9 mouse cellular contexts compared by ENCODE assay signal in genomic region chr17:28580396-28580795, GRCm38 (mm10). TPM values are rescaled to one million over a fixed set of nuclear protein-coding genes. Genes with fewer than 3 reads are reported as not detected.
DNase-seq lines count a peak whose midpoint lies in the region; ATAC-seq and TF ChIP-seq lines count a peak whose summit lies in the region.
"Had no signal": no experiment of that assay in that cellular context is flagged by ENCODE, and none has a peak within 500 bp of the region (broad histone marks: within the 10 kb centered on the region; RNA-seq: fewer than 3 reads in every experiment).

No protein-coding gene starts in this region.

- no peak overlapping the region for H3K4me3 ChIP-seq in liver, embryonic 13.5 days (replicated peaks)
- H3K4me3 ChIP-seq in cerebellum, adult 2 months (replicated peaks; ENCODE audit: insufficient read depth, low read depth, low read length), result no peak overlapping the region

- H3K4me2 ChIP-seq in liver, embryonic 13.5 days, result no peak overlapping the region

- no peak overlapping the region for H3K27ac ChIP-seq in liver, embryonic 13.5 days
- no peak overlapping the region for H3K27ac ChIP-seq in cerebellum, adult 2 months (ENCODE audit: insufficient read depth, low read length)

- WGBS in liver, embryonic 13.5 days (ENCODE audit: insufficient replicate concordance), result 5% methylated on average over 9 of the region's 9 CpGs
- 12% methylated on average over 9 of the region's 9 CpGs for WGBS in cerebellum, adult 2 months

- H3K27me3 ChIP-seq in liver, embryonic 13.5 days, result no peaks in the 10 kb centered on the region
- H3K27me3 ChIP-seq in cerebellum, adult 2 months (ENCODE audit: control insufficient read depth, insufficient read depth, low read length), result no peaks in the 10 kb centered on the region

- TF ChIP-seq POLR2A in cerebellum, adult 2 months (IDR thresholded peaks at IDR 0.05; ENCODE audit: borderline replicate concordance, insufficient read depth, low read length), result no peak

- H3K36me3 ChIP-seq in liver, embryonic 13.5 days, result no peaks in the 10 kb centered on the region

- H3K9ac ChIP-seq in liver, embryonic 13.5 days, result no peak overlapping the region

- ATAC-seq in liver, embryonic 13.5 days (ENCODE audit: low read depth), result no peak

- DNase-seq in spleen, postnatal 4 days (ENCODE audit: low spot score in 2 of 2), result peak; percentile 50 to 85
- no peak for DNase-seq in spleen, adult 12 weeks (ENCODE audit: low spot score)
- peak; percentile 42 for DNase-seq in adrenal gland, adult 8-10 months
- DNase-seq in heart, postnatal 4 days, result peak; percentile 84
- DNase-seq in liver, embryonic 13.5 days, result peak; percentile 43
- DNase-seq in ovary, postnatal 36 days (ENCODE audit: low spot score), result peak; percentile 74
- DNase-seq in cerebellum, adult 2 months, result no peak

- H3K9me3 ChIP-seq in liver, embryonic 13.5 days (replicated peaks), result no peaks in the 10 kb centered on the region

- no peak for TF ChIP-seq CTCF in cerebellum, adult 2 months (IDR thresholded peaks at IDR 0.05; ENCODE audit: borderline replicate concordance, insufficient read depth, low read depth, low read length)

- peaks cover 5% of the 10 kb centered on the region; the same call in 1 of the 2 replicates for H3K4me1 ChIP-seq in liver, embryonic 13.5 days (replicated peaks)
- no peaks in the 10 kb centered on the region for H3K4me1 ChIP-seq in cerebellum, adult 2 months (ENCODE audit: control insufficient read depth, insufficient read depth, low read length)

RNA-seq across cellular contexts. Expression of gene Lhfpl5, which starts 5.0 kb away (rescaled TPM):
- 1 to 10 TPM; 2.6 to 6.7 (median 4.2) TPM for total RNA-seq in adrenal gland, adult 8-10 months (2022)
- not detected for total RNA-seq in heart, postnatal 4 days (2021)
- polyA plus RNA-seq in liver, embryonic 13.5 days (2015; fragmentation: Nextera tagmentation; extraction: Ambion mirVana), result 0.17 TPM in 1 of 2 replicates, not detected in the other
- polyA plus RNA-seq in cerebellum, adult 2 months (2012; rRNA removed), result 17.8 and 20.4 TPM in 2 replicates
- polyA plus RNA-seq: gonadal fat pad, adult 2 months had no signal

RNA-seq across cellular contexts. Expression of gene Clps, which starts 19.8 kb away (rescaled TPM):
- total RNA-seq in adrenal gland, adult 8-10 months (2022), result not detected
- total RNA-seq in heart, postnatal 4 days (2021), result not detected
- polyA plus RNA-seq in liver, embryonic 13.5 days (2015; fragmentation: Nextera tagmentation; extraction: Ambion mirVana), result 3.2 and 3.4 TPM in 2 replicates
- polyA plus RNA-seq in cerebellum, adult 2 months (2012; rRNA removed), result 0.28 TPM in 1 of 2 replicates, not detected in the other

RNA-seq across cellular contexts. Expression of gene Clpsl2, which starts 31.2 kb away (rescaled TPM):
- total RNA-seq in adrenal gland, adult 8-10 months (2022), result not detected
- not detected for total RNA-seq in heart, postnatal 4 days (2021)
- polyA plus RNA-seq in liver, embryonic 13.5 days (2015; fragmentation: Nextera tagmentation; extraction: Ambion mirVana), result not detected in 2 replicates
- polyA plus RNA-seq in cerebellum, adult 2 months (2012; rRNA removed), result not detected in 2 replicates
- polyA plus RNA-seq: small intestine, adult 2 months had no signal

RNA-seq across cellular contexts. Expression of gene Srpk1, which starts 42.1 kb away (rescaled TPM):
- total RNA-seq in adrenal gland, adult 8-10 months (2022), result 10 to 100 TPM; 68.4 to 81.5 (median 72.8) TPM
- 10 to 100 TPM; 54.3 to 55.2 TPM for total RNA-seq in heart, postnatal 4 days (2021)
- polyA plus RNA-seq in liver, embryonic 13.5 days (2015; fragmentation: Nextera tagmentation; extraction: Ambion mirVana), result 54.3 and 57.7 TPM in 2 replicates
- polyA plus RNA-seq in cerebellum, adult 2 months (2012; rRNA removed), result 45.9 and 47.5 TPM in 2 replicates

RNA-seq across cellular contexts. Expression of gene Armc12, which starts 49.8 kb away (rescaled TPM):
- total RNA-seq in adrenal gland, adult 8-10 months (2022), result not detected
- total RNA-seq in heart, postnatal 4 days (2021), result not detected
- not detected in 2 replicates for polyA plus RNA-seq in liver, embryonic 13.5 days (2015; fragmentation: Nextera tagmentation; extraction: Ambion mirVana)
- polyA plus RNA-seq in cerebellum, adult 2 months (2012; rRNA removed), result not detected in 2 replicates
- polyA plus RNA-seq: small intestine, adult 2 months had no signal

Comparison
In these comparisons a context has a peak if more than half of its experiments do, and no peak if none do; other contexts are left out.
1. DNase-seq: peak in spleen, postnatal 4 days (2 of 2), adrenal gland, adult 8-10 months (single experiment), heart, postnatal 4 days (single experiment), liver, embryonic 13.5 days (single experiment) and ovary, postnatal 36 days (single experiment); none in spleen, adult 12 weeks (single experiment) and cerebellum, adult 2 months (0 of 2).